Mouse (Mus musculus): ENCODE data around the gene Anapc11. TPM values are rescaled to one million over a fixed set of nuclear protein-coding genes. Genes with fewer than 3 reads are reported as not detected.
A peak's percentile ranks its signal among the peaks of the same experiment; 100 is the strongest.
"Not testable (repeated sequence)": the region's sequence is repeated elsewhere in the genome, so short reads cannot be mapped to it uniquely, and the experiment has no call there.

Gene Anapc11
- total RNA-seq (2021), result 10 to 100 TPM; 73.1 to 86.4 TPM
- long read RNA-seq, experiment 1, transcript Anapc11-201 (3 exons, 3,229 nt), result major isoform, 51 of 91 reads
- long read RNA-seq, experiment 1, transcript Anapc11-202 (3 exons, 962 nt), result minor isoform, 25 of 91 reads
- long read RNA-seq, experiment 1, partial matches to known transcripts, result 7 of 91 reads
- long read RNA-seq, experiment 1, other reads (novel, unspliced or antisense), result 7 of 91 reads
- long read RNA-seq, experiment 2, transcript Anapc11-202 (3 exons, 962 nt), result minor isoform, 22 of 90 reads
- long read RNA-seq, experiment 2, transcript Anapc11-201 (3 exons, 3,229 nt), result major isoform, 57 of 90 reads
- long read RNA-seq, experiment 2, partial matches to known transcripts, result 7 of 90 reads
- long read RNA-seq, experiment 2, other reads (novel, unspliced or antisense), result 4 of 90 reads

GRCm38 (mm10) chr11:120598283-120598989 lies at the start of gene Anapc11, which contains the start of gene Alyref:
Gene Anapc11, plus strand, starts transcription at chr11:120598421.
Gene Alyref, minus strand, starts transcription at chr11:120598365.
- peak; percentile 96 for DNase-seq

GRCm38 (mm10) chr11:120548786-120549167 lies 49.4 kb upstream of the Anapc11 start:
- no peak for DNase-seq

GRCm38 (mm10) chr11:120549168-120549945 lies 48.9 kb upstream of the Anapc11 start, which contains the start of gene Mcrip1:
Gene Mcrip1, minus strand, starts transcription at chr11:120549727.
- peak; percentile 97 for DNase-seq

GRCm38 (mm10) chr11:120549986-120550809 lies 48.0 kb upstream of the Anapc11 start:
- no peak for DNase-seq

GRCm38 (mm10) chr11:120550810-120551440 lies 47.3 kb upstream of the Anapc11 start, which contains the start of gene Ppp1r27:
Gene Ppp1r27, minus strand, starts transcription at chr11:120551132.
- no peak for DNase-seq

- DNase-seq, result no peak
Measured at GRCm38 (mm10) chr11:120552736-120553135, 45.5 kb upstream of the Anapc11 start.

- DNase-seq, result peak; percentile 62
Measured at GRCm38 (mm10) chr11:120554834-120555233, 43.4 kb upstream of the Anapc11 start.

GRCm38 (mm10) chr11:120555260-120555659 lies 43.0 kb upstream of the Anapc11 start:
- peak; percentile 49 for DNase-seq

GRCm38 (mm10) chr11:120558843-120559242 lies 39.4 kb upstream of the Anapc11 start:
- DNase-seq, result not testable (repeated sequence)

- DNase-seq, result no peak
Measured at GRCm38 (mm10) chr11:120560952-120561728, 37.1 kb upstream of the Anapc11 start.

- no peak for DNase-seq
Measured at GRCm38 (mm10) chr11:120562949-120563348, 35.3 kb upstream of the Anapc11 start.

- no peak for DNase-seq
Measured at GRCm38 (mm10) chr11:120565114-120565513, 33.1 kb upstream of the Anapc11 start.

GRCm38 (mm10) chr11:120568324-120568723 lies 29.9 kb upstream of the Anapc11 start:
- DNase-seq, result no peak

- no peak for DNase-seq
Measured at GRCm38 (mm10) chr11:120571122-120571521, 27.1 kb upstream of the Anapc11 start.

GRCm38 (mm10) chr11:120571754-120572416 lies 26.3 kb upstream of the Anapc11 start:
- DNase-seq, result no peak

GRCm38 (mm10) chr11:120572417-120572751 lies 25.8 kb upstream of the Anapc11 start:
- no peak for DNase-seq

GRCm38 (mm10) chr11:120572752-120573584 lies 25.3 kb upstream of the Anapc11 start, which contains the start of gene P4hb:
Gene P4hb, minus strand, starts transcription at chr11:120573253.
- peak; percentile 100 for DNase-seq

- DNase-seq, result peak; percentile 22
Measured at GRCm38 (mm10) chr11:120573585-120574277, 24.5 kb upstream of the Anapc11 start.
